Comparison of ENCODE assay signal across 15 mouse cellular contexts in genomic region chr1:105312601-105312901, GRCm38 (mm10). TPM values are rescaled to one million over a fixed set of nuclear protein-coding genes. Genes with fewer than 3 reads are reported as not detected.
A peak's percentile ranks its signal among the peaks of the same experiment; 100 is the strongest.
DNase-seq lines count a peak whose midpoint lies in the region; ATAC-seq lines count a peak whose summit lies in the region.
"Had no signal": no experiment of that assay in that cellular context is flagged by ENCODE, and none has a peak within 500 bp of the region (broad histone marks: within the 10 kb centered on the region; RNA-seq: fewer than 3 reads in every experiment).

No protein-coding gene starts in this region.

- H3K9ac ChIP-seq in hindbrain, embryonic 11.5 days (ENCODE audit: low read depth, low read length), result no peak overlapping the region
- no peak overlapping the region for H3K9ac ChIP-seq in hindbrain, embryonic 16.5 days (ENCODE audit: low read depth, low read length)
- no peak overlapping the region for H3K9ac ChIP-seq in neural tube, embryonic 12.5 days
- H3K9ac ChIP-seq in neural tube, embryonic 14.5 days (replicated peaks; ENCODE audit: low read depth, low read length), result no peak overlapping the region
- H3K9ac ChIP-seq: heart, embryonic 13.5 days; kidney, embryonic 15.5 days had no signal

- no peaks in the 10 kb centered on the region for H3K4me1 ChIP-seq in hindbrain, embryonic 11.5 days (replicated peaks; ENCODE audit: control insufficient read depth, insufficient read depth, low read length)
- H3K4me1 ChIP-seq in hindbrain, embryonic 16.5 days (ENCODE audit: control insufficient read depth, insufficient read depth, low read depth, low read length), result no peaks in the 10 kb centered on the region
- H3K4me1 ChIP-seq in neural tube, embryonic 12.5 days, result peaks cover 4% of the 10 kb centered on the region; the same call in 1 of the 2 replicates
- H3K4me1 ChIP-seq in neural tube, embryonic 14.5 days (ENCODE audit: control insufficient read depth, insufficient read depth, low read length), result no peaks in the 10 kb centered on the region
- H3K4me1 ChIP-seq: kidney, embryonic 15.5 days had no signal

- ATAC-seq in hindbrain, embryonic 11.5 days (ENCODE audit: low FRiP score), result peak; percentile 55
- no peak for ATAC-seq in hindbrain, embryonic 16.5 days
- ATAC-seq in neural tube, embryonic 12.5 days (ENCODE audit: low FRiP score, low read depth), result 0 out of 2 replicates have a peak, but pooled peaks have one; percentile 41
- peak; percentile 65; the same call in 1 of the 2 replicates for ATAC-seq in neural tube, embryonic 14.5 days (ENCODE audit: low read depth)

- no peaks in the 10 kb centered on the region for H3K9me3 ChIP-seq in hindbrain, embryonic 11.5 days (ENCODE audit: control insufficient read depth, low read length)
- H3K9me3 ChIP-seq in hindbrain, embryonic 16.5 days (ENCODE audit: control insufficient read depth, low read length), result no peaks in the 10 kb centered on the region
- no peaks in the 10 kb centered on the region for H3K9me3 ChIP-seq in neural tube, embryonic 12.5 days
- H3K9me3 ChIP-seq in neural tube, embryonic 14.5 days (ENCODE audit: control insufficient read depth, low read length), result no peaks in the 10 kb centered on the region
- H3K9me3 ChIP-seq: heart, embryonic 13.5 days; kidney, embryonic 15.5 days had no signal

- DNase-seq in embryo, embryonic 11.5 days (ENCODE audit: low read depth, low spot score), result peak; percentile 0
- DNase-seq in embryo, embryonic 10 days (ENCODE audit: low spot score), result no peak
- no peak for DNase-seq in hindbrain, embryonic 11.5 days (ENCODE audit: low spot score)
- DNase-seq in neural tube, embryonic 10.5 days (ENCODE audit: extremely low spot score, low spot score), result no peak
- no peak for DNase-seq in gastrocnemius, adult 18-20 months (ENCODE audit: low spot score)
- DNase-seq: adrenal gland, postnatal 25 days; cerebellum, postnatal 14 days; lung, adult 2 months; thymus, adult 18-20 months had no signal

- H3K4me3 ChIP-seq in hindbrain, embryonic 11.5 days (ENCODE audit: low read depth, low read length), result no peak overlapping the region
- H3K4me3 ChIP-seq in hindbrain, embryonic 16.5 days (ENCODE audit: low read length), result no peak overlapping the region
- no peak overlapping the region for H3K4me3 ChIP-seq in neural tube, embryonic 12.5 days
- no peak overlapping the region for H3K4me3 ChIP-seq in neural tube, embryonic 14.5 days (ENCODE audit: low read depth, low read length)
- H3K4me3 ChIP-seq: heart, embryonic 13.5 days; kidney, embryonic 15.5 days; left cerebral cortex, adult 2 months had no signal

- 53% methylated on average over 2 of the region's 2 CpGs for WGBS in hindbrain, embryonic 11.5 days
- 56% methylated on average over 2 of the region's 2 CpGs for WGBS in hindbrain, embryonic 16.5 days
- 65% methylated on average over 2 of the region's 2 CpGs for WGBS in neural tube, embryonic 12.5 days
- 59% methylated on average over 2 of the region's 2 CpGs for WGBS in neural tube, embryonic 14.5 days

- no peak overlapping the region for H3K27ac ChIP-seq in hindbrain, embryonic 11.5 days (ENCODE audit: low read depth, low read length)
- no peak overlapping the region; the same call in 1 of the 2 replicates for H3K27ac ChIP-seq in hindbrain, embryonic 16.5 days (ENCODE audit: low read depth, low read length)
- H3K27ac ChIP-seq in neural tube, embryonic 12.5 days, result no peak overlapping the region
- H3K27ac ChIP-seq in neural tube, embryonic 14.5 days (ENCODE audit: low read depth, low read length), result no peak overlapping the region; the same call in 1 of the 2 replicates
- H3K27ac ChIP-seq: heart, embryonic 13.5 days; kidney, embryonic 15.5 days; left cerebral cortex, adult 2 months had no signal

- H3K36me3 ChIP-seq in hindbrain, embryonic 11.5 days (ENCODE audit: control insufficient read depth, insufficient read depth, low read length), result no peaks in the 10 kb centered on the region
- H3K36me3 ChIP-seq in hindbrain, embryonic 16.5 days (ENCODE audit: control insufficient read depth, insufficient read depth, low read length), result no peaks in the 10 kb centered on the region
- H3K36me3 ChIP-seq in neural tube, embryonic 12.5 days, result no peaks in the 10 kb centered on the region
- no peaks in the 10 kb centered on the region for H3K36me3 ChIP-seq in neural tube, embryonic 14.5 days (ENCODE audit: control insufficient read depth, insufficient read depth, low read length)
- H3K36me3 ChIP-seq: heart, embryonic 13.5 days; kidney, embryonic 15.5 days had no signal

- H3K4me2 ChIP-seq in hindbrain, embryonic 11.5 days (replicated peaks; ENCODE audit: low read depth, low read length), result no peak overlapping the region
- no peak overlapping the region for H3K4me2 ChIP-seq in hindbrain, embryonic 16.5 days (ENCODE audit: low read length)
- no peak overlapping the region for H3K4me2 ChIP-seq in neural tube, embryonic 12.5 days (replicated peaks)
- no peak overlapping the region for H3K4me2 ChIP-seq in neural tube, embryonic 14.5 days (ENCODE audit: low read depth, low read length)
- H3K4me2 ChIP-seq: heart, embryonic 13.5 days; kidney, embryonic 15.5 days had no signal

- no peaks in the 10 kb centered on the region for H3K27me3 ChIP-seq in hindbrain, embryonic 11.5 days (ENCODE audit: control insufficient read depth, insufficient read depth, low read length)
- H3K27me3 ChIP-seq in hindbrain, embryonic 16.5 days (replicated peaks; ENCODE audit: control insufficient read depth, insufficient read depth, low read length), result no peaks in the 10 kb centered on the region
- H3K27me3 ChIP-seq in neural tube, embryonic 12.5 days (replicated peaks), result no peaks in the 10 kb centered on the region
- no peaks in the 10 kb centered on the region for H3K27me3 ChIP-seq in neural tube, embryonic 14.5 days (ENCODE audit: control insufficient read depth, insufficient read depth, low read length)
- H3K27me3 ChIP-seq: heart, embryonic 13.5 days; kidney, embryonic 15.5 days had no signal

RNA-seq across cellular contexts. Expression of gene Rnf152, which starts 44.0 kb away (rescaled TPM):
- polyA plus RNA-seq in hindbrain, embryonic 11.5 days (2014; fragmentation: Nextera tagmentation; extraction: Ambion mirVana), result 2.3 and 2.5 TPM in 2 replicates
- 24.2 and 25.4 TPM in 2 replicates for polyA plus RNA-seq in hindbrain, embryonic 16.5 days (2015; fragmentation: Nextera tagmentation; extraction: Ambion mirVana)
- polyA plus RNA-seq in neural tube, embryonic 12.5 days (2016; fragmentation: Nextera tagmentation; extraction: Ambion mirVana), result 4.2 and 4.4 TPM in 2 replicates
- polyA plus RNA-seq in neural tube, embryonic 14.5 days (2014; fragmentation: Nextera tagmentation; extraction: Ambion mirVana), result 31.0 and 37.1 TPM in 2 replicates
- under 1 TPM; 0.30 to 0.38 TPM for total RNA-seq in gastrocnemius, adult 18-20 months (2021)
